Mouse (Mus musculus): ENCODE measurements at regions not wholly inside any gene's neighbourhood (a gene's known extent, or its start where the extent isn't known, plus 50 kb on each side); places are given as distances from the start of the nearest gene placed in this dataset.

GRCm38 (mm10) chr17:93874430-93874829 is 675.6 kb downstream of the Adcyap1 start:
- no peak for DNase-seq (ENCODE audit: low spot score in 2 of 2)

- no peak for DNase-seq (ENCODE audit: low spot score in 2 of 2)
Measured at GRCm38 (mm10) chr17:93905666-93906065, 706.8 kb downstream of the Adcyap1 start.

- DNase-seq (ENCODE audit: low spot score in 2 of 2): no peak
Measured at GRCm38 (mm10) chr17:93922412-93922811, 723.6 kb downstream of the Adcyap1 start.

GRCm38 (mm10) chr17:93924223-93925006 is 725.6 kb downstream of the Adcyap1 start:
- peak in 1 of 2 experiments; percentile 35 for DNase-seq (ENCODE audit: low spot score in 2 of 2)

All from layer of hippocampus, postnatal 14 days (tissue).